Mouse (Mus musculus) liver (tissue): ENCODE data around the gene Mthfs.
"Not testable (repeated sequence)": the region's sequence is repeated elsewhere in the genome, so short reads cannot be mapped to it uniquely, and the experiment has no call there.

Source experiments
- DNase-seq: peaks from one replicate; pipeline ENCODE4 v3.0.0-alpha.2; 2020; ENCODE audit warnings: mixed read lengths

The Mthfs gene

DNA sequence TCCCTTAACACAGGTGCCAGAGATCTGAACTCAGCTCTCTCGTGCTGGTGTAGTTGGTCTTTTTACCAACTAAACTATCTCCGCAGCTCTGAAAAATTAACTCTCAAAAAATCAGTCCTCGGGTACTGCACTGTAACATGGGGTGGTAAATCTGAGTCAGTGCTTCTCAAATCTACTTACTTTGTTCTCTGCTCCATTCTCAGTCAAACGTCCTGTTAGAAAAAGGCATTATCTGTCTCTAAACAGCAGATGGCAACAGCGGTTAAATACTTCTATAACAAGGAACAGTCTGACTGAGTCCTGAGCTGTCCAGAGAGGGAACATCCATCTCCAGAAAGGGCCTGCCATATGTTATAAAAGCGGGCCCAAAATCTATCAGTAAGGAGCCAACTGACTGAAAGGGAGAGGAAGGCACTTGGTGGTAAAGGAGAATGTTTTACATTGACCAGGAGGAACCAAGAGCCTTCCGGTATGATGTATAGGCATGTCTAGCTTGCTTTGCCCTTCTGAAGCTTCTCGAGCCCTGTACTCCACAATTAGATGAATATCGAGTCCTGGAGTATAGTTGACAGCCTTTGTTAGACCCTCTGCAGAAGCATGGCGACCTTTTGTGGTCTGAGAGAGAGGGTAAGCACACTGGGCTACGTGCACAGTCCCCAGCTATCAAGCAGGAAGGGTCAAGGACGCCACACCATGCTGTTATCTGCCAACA is at the start of gene Mthfs:
Gene Mthfs, plus strand, starts transcription at position 324 of the 712 bp plus-strand sequence.
- not testable (repeated sequence) for DNase-seq

DNA sequence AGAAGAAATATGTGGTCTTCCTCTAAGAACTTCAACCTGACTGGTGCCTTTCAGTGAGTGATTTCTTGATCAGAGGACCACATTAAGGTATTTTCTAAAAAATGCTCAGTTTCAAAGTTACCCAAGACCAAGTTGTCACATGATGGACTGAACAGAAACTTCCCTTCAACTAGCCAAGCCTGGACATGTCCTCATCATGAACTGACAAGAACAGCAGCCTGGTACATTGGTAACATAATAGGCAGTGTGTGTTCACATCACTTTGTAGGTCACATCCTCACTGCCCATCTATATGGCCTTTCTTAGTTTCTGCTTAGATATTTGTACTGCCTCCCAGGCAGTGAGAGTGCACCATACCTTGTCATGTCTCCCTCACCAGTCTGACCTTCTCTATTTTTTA is 37.9 kb upstream of the Mthfs start:
- DNase-seq, result not testable (repeated sequence)

GRCm38 (mm10) chr9:89178833-89179232 is 31.6 kb upstream of the Mthfs start:
- peak; percentile 3 for DNase-seq

DNA sequence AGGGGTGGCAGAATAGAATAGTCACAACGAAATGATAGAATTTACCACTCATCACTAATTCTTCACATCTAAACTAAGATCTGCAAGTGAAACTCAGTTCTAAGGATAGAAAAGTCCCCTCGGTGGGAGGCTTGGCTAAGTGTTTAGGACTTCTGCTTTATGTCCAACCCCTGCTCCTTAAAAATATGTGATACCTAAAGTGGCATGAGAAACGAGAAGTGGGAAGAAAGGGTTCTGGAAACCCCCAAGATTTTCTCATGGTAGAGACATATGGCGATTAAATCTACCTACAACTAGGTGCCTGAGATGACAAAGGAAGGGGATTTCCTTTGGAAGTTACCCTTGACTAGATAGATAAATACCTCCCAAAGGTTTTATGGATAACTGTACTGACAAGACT is 31.0 kb upstream of the Mthfs start:
- DNase-seq, result not testable (repeated sequence)

- DNase-seq, result not testable (repeated sequence)
Observed at GRCm38 (mm10) chr9:89187006-89187405, 23.5 kb upstream of the Mthfs start.

GRCm38 (mm10) chr9:89195483-89195882 is 15.0 kb upstream of the Mthfs start:
- DNase-seq, result not testable (repeated sequence)

- not testable (repeated sequence) for DNase-seq
Observed at GRCm38 (mm10) chr9:89197509-89197908, 13.0 kb upstream of the Mthfs start.

DNA sequence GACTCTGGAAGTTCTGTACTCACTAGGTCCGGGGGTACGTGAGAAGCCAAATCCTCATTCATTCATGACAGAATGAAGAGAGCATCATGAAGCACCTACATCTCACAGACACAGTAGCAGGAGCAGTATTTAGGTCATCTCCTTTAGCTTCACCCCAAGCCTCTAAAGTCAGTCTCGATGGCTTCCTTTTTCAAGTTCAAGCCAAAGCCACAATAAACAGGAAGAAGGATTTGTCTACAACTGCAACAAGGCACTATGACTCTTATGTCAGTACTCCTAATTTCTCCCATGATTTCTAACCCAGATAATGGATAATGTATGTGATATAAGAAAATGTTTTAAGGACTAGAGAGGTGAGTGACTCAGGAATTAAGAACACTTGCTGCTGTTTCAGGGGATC is 12.1 kb upstream of the Mthfs start:
- not testable (repeated sequence) for DNase-seq

DNA sequence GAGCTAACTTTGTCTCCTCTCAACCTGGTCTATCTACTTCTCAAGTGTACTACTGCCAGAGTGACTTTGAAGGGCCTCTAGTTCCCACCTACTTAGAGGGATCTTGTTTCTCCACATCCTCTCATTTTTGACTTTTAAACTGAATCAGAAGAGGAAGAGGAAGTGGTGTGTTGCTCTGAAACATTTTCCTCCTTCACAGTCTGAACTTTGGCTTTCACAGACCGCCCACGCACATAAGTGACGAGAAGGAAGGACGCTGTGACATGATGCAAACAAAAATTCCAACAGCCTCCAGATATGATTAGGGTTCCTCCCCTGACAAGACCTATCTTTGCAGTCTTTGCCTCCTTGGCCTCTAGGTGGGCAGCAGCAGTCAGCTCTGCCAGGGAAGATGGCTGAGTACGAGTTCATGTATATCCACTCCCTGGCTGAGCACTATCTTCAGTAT is 11.5 kb upstream of the Mthfs start, which contains the start of the genes Bcl2a1b and Gm29094:
Gene Bcl2a1b, plus strand, starts transcription at position 241 of the 448 bp plus-strand sequence.
Gene Gm29094, plus strand, starts transcription at position 411 of the 448 bp plus-strand sequence.
- DNase-seq, result not testable (repeated sequence)

DNA sequence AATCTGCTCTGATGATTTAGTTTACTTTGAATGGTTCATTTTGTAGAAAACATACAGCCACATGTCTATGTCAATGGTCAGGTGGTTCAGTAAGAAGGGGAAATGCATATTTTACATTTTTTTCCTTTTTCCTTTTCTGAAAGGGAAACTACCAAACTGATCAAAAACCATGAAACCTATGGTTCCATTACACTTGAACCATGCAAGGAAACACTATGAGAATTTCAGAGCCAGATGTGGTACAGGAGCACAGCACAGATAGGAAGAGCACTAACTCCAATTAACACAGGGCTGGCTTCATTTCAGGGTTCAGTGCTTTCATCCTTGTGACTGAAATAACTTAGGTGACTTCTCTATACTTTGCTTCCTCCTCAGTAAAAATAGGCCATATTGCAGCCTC is 8.2 kb upstream of the Mthfs start:
- not testable (repeated sequence) for DNase-seq

- not testable (repeated sequence) for DNase-seq
Observed at GRCm38 (mm10) chr9:89208939-89209338, 1.5 kb upstream of the Mthfs start.

DNA sequence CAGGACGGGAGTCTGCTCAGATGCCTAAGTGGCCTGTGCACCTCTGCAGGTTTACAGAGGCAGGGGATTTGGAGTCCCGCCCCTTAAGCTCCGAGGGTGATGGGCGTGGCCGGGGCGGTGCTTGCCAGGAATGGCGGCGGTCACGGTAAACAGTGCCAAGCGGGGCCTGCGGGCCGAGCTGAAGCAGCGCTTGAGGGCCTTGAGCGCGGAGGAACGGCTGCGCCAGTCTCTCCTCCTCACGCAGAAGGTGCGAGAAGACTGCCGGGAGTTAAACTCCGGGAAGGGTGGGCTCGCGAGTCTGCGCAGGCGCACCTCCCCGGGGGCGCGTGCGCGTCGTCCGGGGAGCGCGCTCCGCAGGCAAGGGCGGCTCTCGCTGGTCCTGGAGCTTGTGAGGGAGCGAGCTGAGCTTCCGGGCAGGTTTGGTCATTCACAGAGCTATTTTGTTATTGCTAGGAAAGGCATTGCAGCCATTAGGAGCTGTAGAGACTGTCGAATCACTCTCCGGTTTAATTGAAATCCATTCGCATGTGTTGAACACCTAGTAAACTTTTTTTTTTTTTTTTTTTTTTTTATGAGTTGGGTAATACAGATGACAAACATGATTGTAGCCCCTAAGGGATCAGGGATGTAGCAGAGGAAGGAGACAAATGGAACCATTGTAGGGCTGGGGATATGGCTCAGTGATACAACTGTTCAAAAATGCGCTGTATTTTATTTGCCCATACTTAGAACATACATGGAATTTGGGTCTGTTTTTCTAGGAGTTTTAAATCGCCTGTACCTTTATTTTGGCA is 786 bp downstream of the Mthfs start:
- not testable (repeated sequence) for DNase-seq

DNA sequence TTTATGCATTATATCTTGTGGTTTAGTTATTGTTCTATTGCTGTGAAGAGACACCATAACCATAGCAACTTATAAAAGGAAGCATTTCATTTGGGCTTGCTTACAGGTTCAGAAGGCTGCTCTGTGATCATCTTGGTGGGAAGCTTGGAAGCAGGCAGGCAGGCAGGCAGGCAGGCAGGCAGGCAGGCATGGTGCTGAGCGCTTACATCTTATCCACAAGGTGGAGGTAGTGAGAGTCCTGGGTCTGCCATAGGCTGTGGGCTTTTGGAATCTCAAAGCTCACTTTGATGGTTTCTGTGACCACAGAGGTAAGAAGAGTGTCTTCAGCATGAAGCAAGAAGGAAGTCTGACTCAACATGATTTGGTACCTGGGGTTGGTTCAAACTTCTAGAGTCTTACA is 2.0 kb downstream of the Mthfs start:
- DNase-seq, result not testable (repeated sequence)

DNA sequence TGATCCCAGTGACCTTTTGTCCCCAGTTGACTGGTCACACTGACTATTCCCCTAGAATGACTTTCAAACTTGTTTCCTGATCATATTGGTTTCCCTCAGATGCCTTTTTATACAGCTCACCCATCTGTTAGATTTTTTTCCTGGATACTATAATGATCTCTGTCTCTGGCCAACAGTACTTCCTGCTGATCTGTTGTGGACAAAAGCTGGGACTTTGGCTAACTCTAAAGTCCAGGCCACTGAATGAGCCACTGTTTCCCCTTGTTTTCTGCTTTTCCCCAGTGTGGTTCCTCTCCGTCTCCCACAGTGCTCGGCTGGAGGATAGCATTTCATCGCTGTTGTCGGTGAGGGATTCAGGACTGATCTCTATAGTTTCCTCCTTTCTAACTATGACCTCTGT is 7.7 kb downstream of the Mthfs start:
- DNase-seq, result not testable (repeated sequence)

- not testable (repeated sequence) for DNase-seq
Observed at GRCm38 (mm10) chr9:89219668-89220067, 9.2 kb downstream of the Mthfs start.

- DNase-seq, result not testable (repeated sequence)
Observed at GRCm38 (mm10) chr9:89220704-89221287, 10.3 kb downstream of the Mthfs start.

DNA sequence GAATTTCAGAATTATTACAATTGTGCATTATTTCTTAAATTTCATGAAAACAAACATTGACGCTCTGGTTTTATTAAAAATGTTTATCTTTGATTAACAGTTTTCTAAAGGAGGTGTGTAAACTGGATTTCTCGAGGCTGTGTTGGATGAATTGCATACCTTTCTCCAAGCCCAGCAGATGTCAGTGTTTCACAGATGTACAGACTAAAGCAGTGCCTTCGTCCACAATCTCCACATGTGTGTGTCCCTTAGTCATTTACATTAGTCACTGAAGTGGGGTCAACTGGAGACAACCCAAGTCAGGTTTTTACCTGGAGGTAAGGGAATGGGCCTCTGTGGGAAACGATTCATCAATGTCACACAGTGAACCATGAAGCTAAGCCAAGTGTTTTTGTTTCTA is 15.6 kb downstream of the Mthfs start:
- DNase-seq, result no peak

GRCm38 (mm10) chr9:89228122-89228521 is 17.6 kb downstream of the Mthfs start:
- DNase-seq, result no peak

DNA sequence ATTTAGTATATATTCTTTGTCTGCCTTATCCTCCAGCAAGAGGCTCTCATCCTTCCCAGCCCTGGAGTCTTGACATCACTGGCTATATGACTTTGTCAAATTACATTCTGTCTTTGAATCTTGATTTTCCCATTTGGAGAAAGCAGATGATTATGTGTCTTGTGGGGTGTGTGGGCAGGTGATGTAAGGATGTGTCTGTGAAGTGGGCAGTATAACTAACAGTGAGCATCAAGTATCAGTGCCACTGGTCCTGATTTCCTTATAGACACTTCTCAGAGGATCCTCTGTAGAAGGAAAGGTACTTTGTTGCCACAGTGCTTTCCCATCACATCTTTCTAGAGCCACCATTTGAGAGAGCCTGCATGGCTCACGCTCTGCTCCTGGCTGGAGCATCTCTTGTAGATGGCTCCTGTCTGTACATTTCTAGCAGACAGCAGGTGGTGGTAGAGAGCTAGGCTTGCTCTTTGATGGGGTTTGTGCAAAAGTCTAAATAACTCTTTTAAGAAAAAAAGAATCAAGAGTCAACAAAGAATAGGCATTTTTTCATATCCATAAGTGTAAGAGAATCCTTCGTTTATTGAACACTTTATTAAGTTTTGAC is 20.5 kb downstream of the Mthfs start:
- not testable (repeated sequence) for DNase-seq

- DNase-seq, result not testable (repeated sequence)
Observed at GRCm38 (mm10) chr9:89237131-89237530, 26.7 kb downstream of the Mthfs start.

GRCm38 (mm10) chr9:89238976-89239505 is 28.6 kb downstream of the Mthfs start:
- DNase-seq, result not testable (repeated sequence)

DNA sequence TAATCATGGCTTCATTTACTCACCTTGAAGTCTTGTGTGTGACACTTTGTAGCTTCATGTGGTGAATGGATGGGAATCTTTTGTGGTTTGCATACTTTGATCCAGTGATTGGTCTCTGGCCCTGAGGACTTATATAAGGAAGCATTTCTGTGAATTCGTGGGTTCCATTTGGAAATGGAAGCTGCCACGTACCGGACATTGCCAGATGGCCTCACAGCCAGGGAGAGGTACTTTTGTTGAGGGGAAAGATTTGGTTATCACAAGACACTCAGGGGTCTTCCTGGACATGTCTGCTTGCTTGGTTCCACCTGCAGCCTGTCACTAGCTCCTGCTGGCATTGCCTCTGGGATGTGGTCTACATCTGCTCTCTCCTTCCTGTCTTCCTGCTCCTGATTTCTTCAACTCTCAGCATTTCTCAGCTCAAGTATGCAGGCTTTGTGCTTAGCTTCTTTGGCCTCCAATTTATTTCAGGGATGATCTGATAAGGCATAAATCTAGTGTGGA is 30.1 kb downstream of the Mthfs start:
- not testable (repeated sequence) for DNase-seq
